Mouse (Mus musculus): ENCODE measurements around the gene Rmnd5a.

DNA sequence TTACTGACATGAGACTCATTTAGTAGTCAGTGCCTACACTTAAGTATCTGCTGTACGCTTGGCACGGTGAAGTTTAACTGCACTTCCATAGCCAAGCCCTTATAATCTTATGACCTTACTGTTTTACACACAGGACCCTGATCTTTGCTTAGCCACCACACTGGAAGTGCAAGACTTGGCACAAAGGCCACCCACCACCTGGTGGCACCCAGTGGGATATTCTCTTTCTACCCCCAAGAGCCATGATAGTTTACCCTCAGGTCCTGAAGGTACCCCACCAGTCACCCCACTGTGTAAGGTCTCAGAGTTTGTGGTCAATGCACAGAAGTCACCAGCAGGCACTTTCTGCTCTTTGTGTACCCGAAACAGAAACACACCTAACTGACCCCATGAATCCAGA lies 89.2 kb downstream of the Rmnd5a start:
- no peak for TF ChIP-seq CTCF (IDR thresholded peaks at IDR 0.05; ENCODE audit: insufficient read depth, low read length)
- no peak for TF ChIP-seq POLR2A (IDR thresholded peaks at IDR 0.05; ENCODE audit: borderline replicate concordance, extremely low read depth, low read depth, low read length)

All from lung, adult 2 months (tissue).